Comparison of ENCODE assay signal across 8 mouse cellular contexts in the genomic region with DNA sequence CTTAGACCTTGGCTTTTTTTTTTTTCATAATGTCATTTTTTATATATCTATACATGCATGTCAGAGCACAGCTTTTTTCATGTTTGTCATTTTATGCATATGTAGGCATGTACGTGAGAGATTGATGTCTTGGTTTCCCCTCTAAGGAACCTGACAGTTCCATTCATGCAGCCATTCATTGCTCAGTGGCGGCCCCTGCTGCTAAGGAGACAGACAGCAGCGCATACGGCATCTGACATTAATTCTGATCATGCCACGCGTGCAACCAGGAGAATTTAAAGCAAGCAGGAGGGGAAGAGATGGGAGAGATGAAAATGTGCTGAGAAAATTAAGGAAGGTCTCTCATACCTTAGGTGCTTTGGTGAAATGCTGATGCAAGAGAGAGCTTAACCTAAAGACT.
DNase-seq lines count a peak whose midpoint lies in the region; ATAC-seq and TF ChIP-seq lines count a peak whose summit lies in the region.

No protein-coding gene starts in this region.

- no peaks in the 10 kb centered on the region for H3K4me1 ChIP-seq in limb, embryonic 11.5 days (ENCODE audit: control insufficient read depth, insufficient read depth, low read length)

- H3K4me2 ChIP-seq in limb, embryonic 11.5 days (ENCODE audit: low read depth, severe bottlenecking), result no peak overlapping the region

- H3K4me3 ChIP-seq in limb, embryonic 11.5 days (ENCODE audit: low read depth, low read length), result no peak overlapping the region

- ATAC-seq in Patski, result no peak
- ATAC-seq in limb, embryonic 11.5 days (ENCODE audit: insufficient number of reproducible peaks, low FRiP score, low TSS enrichment, low read depth), result no peak

- peak; percentile 62 for TF ChIP-seq CTCF in Patski (IDR thresholded peaks at IDR 0.05)

- POLR2A ChIA-PET in Patski (lab: Charles Lee), result no interaction called here

- WGBS in limb, embryonic 11.5 days, result 11% methylated on average over 6 of the region's 6 CpGs

- H3K36me3 ChIP-seq in limb, embryonic 11.5 days (ENCODE audit: control insufficient read depth, insufficient read depth, low read length), result no peaks in the 10 kb centered on the region

- no peak overlapping the region for H3K27ac ChIP-seq in limb, embryonic 11.5 days (replicated peaks; ENCODE audit: low read depth, low read length)

- CTCF ChIA-PET in Patski (lab: Charles Lee), result interaction anchor here (0.9 to 1.5 kb wide), 3 partner anchors 13 to 170 kb away, joined by 3 to 4 read pairs (median 3); no protein-coding TSS in a partner anchor

- DNase-seq in A20 (ENCODE audit: low read depth, low spot score) (peak; percentile 44), Patski (ENCODE audit: low read depth, low spot score) (no peak)
- DNase-seq in cerebellum, postnatal 36 days, result peak; percentile 88 to 95
- DNase-seq in frontal cortex, postnatal 36 days (ENCODE audit: low spot score in 2 of 2), result peak; percentile 82 to 92
- DNase-seq in kidney, adult 8-10 months, result peak; percentile 7 to 59
- DNase-seq in limb, embryonic 11.5 days (ENCODE audit: low spot score), result peak; percentile 80
- DNase-seq in neural tube, embryonic 10.5 days (ENCODE audit: extremely low spot score, low spot score), result peak; percentile 62
- peak; percentile 64 for DNase-seq in thymus, postnatal 14 days

- H3K9me3 ChIP-seq in limb, embryonic 11.5 days (ENCODE audit: control insufficient read depth, low read length), result no peaks in the 10 kb centered on the region

- in situ Hi-C loops in Patski (cut with MboI; ENCODE audit: low pct_unique_long_range_greater_than_20kb), result loop anchor here (10.0 kb wide), 1 partner anchor 157 kb away; no protein-coding TSS in a partner anchor

- no peak overlapping the region for H3K9ac ChIP-seq in limb, embryonic 11.5 days (ENCODE audit: low read length)

- no peaks in the 10 kb centered on the region for H3K27me3 ChIP-seq in Patski
- no peaks in the 10 kb centered on the region for H3K27me3 ChIP-seq in limb, embryonic 11.5 days (ENCODE audit: control insufficient read depth, insufficient read depth, low read length)
